Mouse (Mus musculus) hindbrain, embryonic 15.5 days (tissue): ENCODE data around the gene Ttc29. TPM values are rescaled to one million over a fixed set of nuclear protein-coding genes. Genes with fewer than 3 reads are reported as not detected.

ENCODE experiments used
- ATAC-seq: fragments of 200-750 bp; cut with Nextera tagmentation; 2 replicates; pipeline ENCODE4 v1.8.0; 2017; ENCODE audit warnings: low read depth, moderate number of reproducible peaks, moderate TSS enrichment; ENCODE audit not compliant: low FRiP score
- H3K27ac ChIP-seq: fragments of 300-500 bp; sonication (generic); replicated peaks from 2 replicates; pipeline ENCODE4 v1.5.1; 2015; ENCODE audit warnings: mild to moderate bottlenecking, inconsistent platforms
- H3K27me3 ChIP-seq: fragments of 300-500 bp; sonication (generic); 2 replicates; pipeline ENCODE4 v1.6.1; 2015; ENCODE audit warnings: control low read depth, inconsistent platforms
- H3K36me3 ChIP-seq: fragments of 300-500 bp; sonication (generic); 2 replicates; pipeline ENCODE4 v1.6.1; 2015; ENCODE audit warnings: control low read depth, inconsistent platforms
- H3K4me1 ChIP-seq: fragments of 300-500 bp; sonication (generic); replicated peaks from 2 replicates; pipeline ENCODE4 v1.6.1; 2015; ENCODE audit warnings: control low read depth, inconsistent platforms
- H3K4me2 ChIP-seq: fragments of 300-500 bp; sonication (generic); 2 replicates; pipeline ENCODE4 v1.6.1; 2015; ENCODE audit warnings: moderate library complexity, mild to moderate bottlenecking, inconsistent platforms
- H3K4me3 ChIP-seq: fragments of 300-500 bp; sonication (generic); 2 replicates; pipeline ENCODE4 v1.5.1; 2015; ENCODE audit warnings: mild to moderate bottlenecking, inconsistent platforms
- H3K9ac ChIP-seq: fragments of 300-500 bp; sonication (generic); 2 replicates; pipeline ENCODE4 v1.6.1; 2015; ENCODE audit warnings: inconsistent platforms
- H3K9me3 ChIP-seq: fragments of 300-500 bp; sonication (generic); 2 replicates; pipeline ENCODE4 v1.6.1; 2016; ENCODE audit warnings: control low read depth, inconsistent platforms
- WGBS: fragments of 180-500 bp; shearing (Covaris S2); methylation state at CpG from one replicate; pipeline ENCODE4 v1.1.7; 2015; 5-methylcytosine and 5-hydroxymethylcytosine counted together
- polyA plus RNA-seq: library from polyadenylated mRNA; unstranded; fragments of >200 nt; fragmentation: Nextera tagmentation; extraction: Ambion mirVana; gene quantifications from 2 replicates; pipeline ENCODE4 v1.2.1, GENCODE M21; 2015

The Ttc29 gene
- polyA plus RNA-seq = 0.31 and 1.2 TPM in 2 replicates

DNA sequence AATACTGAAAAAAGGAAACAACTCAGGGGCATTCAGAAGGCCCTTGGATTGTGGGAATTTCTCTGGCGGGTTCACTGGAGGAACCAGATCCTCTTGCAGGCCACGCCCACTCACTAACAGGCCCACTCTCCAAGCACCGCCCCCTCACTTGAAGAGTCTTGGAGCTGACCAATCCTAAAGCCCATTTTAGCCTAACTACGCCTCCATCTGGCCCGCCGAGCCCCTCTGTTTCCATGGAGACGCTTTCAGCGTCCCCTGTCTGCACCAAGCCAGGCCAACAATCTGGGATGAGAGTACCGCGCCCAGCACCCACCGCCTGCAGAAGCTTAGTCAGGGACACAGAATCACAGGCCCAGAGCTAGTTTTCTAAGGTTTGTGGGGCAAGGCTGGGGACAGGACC lies at the start of gene Ttc29:
Gene Ttc29, plus strand, starts transcription at position 224 of the 400 bp plus-strand sequence.
- Histone ChIP-seq H3K9ac (no peak within 1 kb of the TSS), H3K4me1 (0 out of 2 replicates have a peak, but pooled peaks cover 5% of the 10 kb centered on the region), H3K4me3 (no peak within 1 kb of the TSS), H3K27ac (no peak within 1 kb of the TSS), H3K36me3 (no peaks in the 10 kb centered on the region), H3K27me3 (no peaks in the 10 kb centered on the region), H3K9me3 (no peaks in the 10 kb centered on the region), H3K4me2 (peak within 1 kb of the TSS; percentile 28)
- 2% methylated on average over 11 of the region's 11 CpGs for WGBS
- ATAC-seq = peak; percentile 90

DNA sequence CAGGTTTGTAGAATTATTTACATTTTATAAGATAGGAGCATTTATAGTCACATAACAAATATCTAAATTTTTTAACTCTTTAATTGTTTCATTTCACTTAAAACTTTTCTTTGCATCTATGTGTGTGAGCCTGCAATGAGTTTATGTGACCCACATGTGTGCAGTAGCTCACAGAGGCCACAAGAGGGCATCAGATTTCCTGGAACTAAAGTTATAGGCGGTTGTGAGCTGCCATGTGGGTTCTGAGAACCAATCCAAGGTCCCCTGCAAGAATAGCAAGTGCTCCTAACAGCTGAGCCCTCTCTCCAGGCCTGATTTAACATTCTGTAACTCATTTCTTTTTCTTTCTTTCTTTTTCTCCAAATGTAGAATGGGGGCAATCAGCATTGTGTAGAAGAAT lies 41.7 kb upstream of the Ttc29 start:
- Histone ChIP-seq H3K4me2 (no peak overlapping the region), H3K36me3 (no peaks in the 10 kb centered on the region), H3K4me1 (no peaks in the 10 kb centered on the region), H3K9ac (no peak overlapping the region), H3K9me3 (no peaks in the 10 kb centered on the region), H3K4me3 (no peak overlapping the region), H3K27ac (no peak overlapping the region), H3K27me3 (no peaks in the 10 kb centered on the region)
- no peak for ATAC-seq
- 80% methylated on average over 1 of the region's 1 CpGs for WGBS

DNA sequence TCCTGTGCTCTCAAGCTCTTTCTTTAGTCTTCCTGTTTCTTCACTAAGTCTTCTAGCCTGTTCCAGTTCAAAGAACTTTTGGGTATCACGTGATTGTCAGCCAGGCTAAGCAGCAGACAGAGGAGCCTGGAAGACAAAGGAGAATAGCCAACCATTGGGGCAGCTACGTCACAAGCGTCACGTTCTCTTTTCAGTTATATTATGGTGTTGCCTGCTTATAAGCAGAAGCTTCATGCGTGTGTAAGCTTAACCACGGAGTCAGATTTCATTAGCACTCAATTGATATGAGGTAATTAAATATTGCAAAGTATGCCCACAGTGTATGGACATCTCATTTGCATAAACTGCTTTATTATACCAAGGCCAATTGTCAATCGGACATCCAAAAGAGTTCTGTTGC lies 30.4 kb upstream of the Ttc29 start:
- Histone ChIP-seq H3K27ac (no peak overlapping the region), H3K36me3 (no peaks in the 10 kb centered on the region), H3K4me2 (no peak overlapping the region), H3K4me1 (no peaks in the 10 kb centered on the region), H3K9ac (no peak overlapping the region), H3K27me3 (no peaks in the 10 kb centered on the region), H3K9me3 (no peaks in the 10 kb centered on the region), H3K4me3 (no peak overlapping the region)
- WGBS = 47% methylated on average over 7 of the region's 7 CpGs
- no peak for ATAC-seq

DNA sequence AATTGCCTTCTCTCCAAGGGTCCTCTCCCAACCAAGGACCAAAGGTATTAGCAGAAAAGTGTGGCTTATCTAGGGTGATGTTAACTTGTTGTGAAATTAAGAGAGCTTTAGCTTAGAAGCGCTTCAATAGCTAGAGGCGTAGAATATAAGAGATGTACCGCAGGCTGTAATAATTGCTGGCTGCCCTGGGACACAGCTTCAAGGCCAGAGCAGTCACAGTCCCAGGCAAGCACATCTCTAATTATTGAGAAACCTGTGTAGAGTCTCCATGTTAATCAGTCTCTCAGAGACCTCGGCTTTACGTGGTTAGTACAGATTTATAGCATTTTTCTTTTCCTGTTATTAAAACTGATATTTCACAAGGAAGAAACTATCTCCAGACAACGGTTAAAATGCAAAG lies 29.7 kb upstream of the Ttc29 start:
- no peaks in the 10 kb centered on the region for H3K9me3 ChIP-seq
- 83% methylated on average over 6 of the region's 6 CpGs for WGBS
- no peaks in the 10 kb centered on the region for H3K27me3 ChIP-seq
- H3K4me2 ChIP-seq = no peak overlapping the region
- no peaks in the 10 kb centered on the region for H3K36me3 ChIP-seq
- H3K4me3 ChIP-seq = no peak overlapping the region
- H3K9ac ChIP-seq = no peak overlapping the region
- ATAC-seq = no peak
- no peaks in the 10 kb centered on the region for H3K4me1 ChIP-seq
- H3K27ac ChIP-seq = no peak overlapping the region

DNA sequence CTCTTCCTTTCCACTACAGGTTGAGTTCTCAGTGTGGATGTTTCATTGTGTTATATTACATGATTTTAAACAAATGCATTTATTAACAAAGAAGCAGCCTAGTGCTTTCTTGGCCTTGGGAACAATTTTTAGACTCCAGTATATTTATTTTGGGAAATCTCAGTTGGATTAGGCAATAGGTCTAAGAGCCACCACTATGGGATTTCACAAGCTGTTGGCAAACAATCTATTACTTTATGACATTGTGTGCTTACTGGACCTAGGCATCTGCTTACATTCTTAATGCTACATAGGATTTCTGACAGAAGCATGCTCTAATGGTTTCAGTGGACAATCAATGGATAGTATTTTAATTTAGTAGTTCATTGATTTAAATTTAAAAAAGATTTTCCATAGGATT lies 26.0 kb upstream of the Ttc29 start:
- Histone ChIP-seq H3K27me3 (no peaks in the 10 kb centered on the region), H3K36me3 (no peaks in the 10 kb centered on the region), H3K9me3 (no peaks in the 10 kb centered on the region), H3K4me3 (no peak overlapping the region), H3K27ac (no peak overlapping the region), H3K9ac (no peak overlapping the region), H3K4me1 (no peaks in the 10 kb centered on the region), H3K4me2 (no peak overlapping the region)
- ATAC-seq = no peak

DNA sequence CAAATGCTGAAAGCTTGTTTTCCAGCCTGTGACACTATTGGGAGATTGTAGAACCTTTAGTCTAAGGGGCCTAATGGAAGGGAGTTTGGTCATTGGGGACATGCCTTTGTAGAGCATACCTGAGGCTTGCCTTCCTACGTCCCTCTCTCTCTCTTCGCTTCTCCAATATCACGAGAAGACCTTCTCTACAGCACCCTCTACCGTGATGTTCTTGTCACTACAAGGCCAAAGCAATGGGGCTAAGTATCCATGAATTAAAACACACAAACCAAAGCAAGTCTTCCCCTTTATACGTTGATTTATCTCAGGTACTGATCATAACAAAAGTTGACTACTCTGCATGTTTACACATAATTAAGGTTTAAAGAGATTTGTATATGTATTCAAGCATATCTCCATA lies 8.9 kb upstream of the Ttc29 start:
- no peak overlapping the region for H3K27ac ChIP-seq
- H3K4me3 ChIP-seq = no peak overlapping the region
- H3K36me3 ChIP-seq = no peaks in the 10 kb centered on the region
- H3K27me3 ChIP-seq = no peaks in the 10 kb centered on the region
- H3K4me1 ChIP-seq = no peaks in the 10 kb centered on the region
- H3K4me2 ChIP-seq = no peak overlapping the region
- ATAC-seq = no peak
- H3K9ac ChIP-seq = no peak overlapping the region
- 46% methylated on average over 5 of the region's 5 CpGs for WGBS
- no peaks in the 10 kb centered on the region for H3K9me3 ChIP-seq

DNA sequence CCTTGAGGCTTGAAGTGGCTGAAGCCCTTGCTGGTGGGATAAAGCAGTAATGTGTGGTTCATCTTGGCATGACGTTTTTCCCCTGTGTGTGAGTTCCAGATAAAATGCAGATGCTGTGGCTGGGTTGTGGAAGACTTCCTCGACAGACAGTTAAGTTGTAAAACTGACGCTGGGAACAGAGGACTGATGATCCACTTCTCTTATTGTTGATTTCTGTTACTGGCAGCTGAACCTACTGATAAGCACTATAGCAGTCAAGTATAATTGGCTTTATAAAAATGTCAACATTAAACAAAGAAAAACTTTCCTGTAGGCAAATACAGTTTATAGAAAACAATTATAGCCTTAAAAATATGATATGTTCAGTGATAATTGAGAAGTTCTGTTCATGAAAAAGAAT lies 2.7 kb upstream of the Ttc29 start:
- H3K27ac ChIP-seq = no peak overlapping the region
- no peak for ATAC-seq
- no peaks in the 10 kb centered on the region for H3K36me3 ChIP-seq
- WGBS = 81% methylated on average over 3 of the region's 3 CpGs
- 0 out of 2 replicates have a peak, but pooled peaks cover 5% of the 10 kb centered on the region for H3K4me1 ChIP-seq
- no peaks in the 10 kb centered on the region for H3K9me3 ChIP-seq
- H3K9ac ChIP-seq = no peak overlapping the region
- no peaks in the 10 kb centered on the region for H3K27me3 ChIP-seq
- H3K4me3 ChIP-seq = no peak overlapping the region
- no peak overlapping the region for H3K4me2 ChIP-seq

DNA sequence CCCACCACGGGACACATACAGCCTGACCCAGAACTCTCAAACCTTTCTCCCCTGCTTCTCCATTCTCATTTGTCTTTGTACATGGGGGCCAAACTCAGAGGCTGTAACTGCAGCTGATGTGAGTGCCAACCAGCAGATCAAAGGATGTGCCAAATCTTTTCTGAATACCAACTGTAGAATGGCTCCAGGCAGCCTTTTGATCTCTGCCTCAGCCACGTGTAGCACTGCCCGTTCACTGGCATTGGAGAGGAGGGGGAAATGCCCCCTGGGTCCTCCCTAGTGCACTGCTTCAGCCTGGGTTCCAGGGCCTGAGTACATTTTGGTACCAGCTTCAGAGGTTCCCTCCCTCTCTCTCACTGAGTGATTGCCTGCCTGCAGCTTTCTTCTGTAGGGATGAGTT lies 1.5 kb downstream of the Ttc29 start:
- H3K36me3 ChIP-seq = no peaks in the 10 kb centered on the region
- WGBS = 22% methylated on average over 3 of the region's 3 CpGs
- no peak overlapping the region for H3K4me2 ChIP-seq
- no peaks in the 10 kb centered on the region for H3K27me3 ChIP-seq
- H3K4me1 ChIP-seq = 0 out of 2 replicates have a peak, but pooled peaks cover 5% of the 10 kb centered on the region
- H3K27ac ChIP-seq = no peak overlapping the region
- H3K9me3 ChIP-seq = no peaks in the 10 kb centered on the region
- no peak overlapping the region for H3K9ac ChIP-seq
- ATAC-seq = peak; percentile 56; the same call in 1 of the 2 replicates
- H3K4me3 ChIP-seq = no peak overlapping the region

DNA sequence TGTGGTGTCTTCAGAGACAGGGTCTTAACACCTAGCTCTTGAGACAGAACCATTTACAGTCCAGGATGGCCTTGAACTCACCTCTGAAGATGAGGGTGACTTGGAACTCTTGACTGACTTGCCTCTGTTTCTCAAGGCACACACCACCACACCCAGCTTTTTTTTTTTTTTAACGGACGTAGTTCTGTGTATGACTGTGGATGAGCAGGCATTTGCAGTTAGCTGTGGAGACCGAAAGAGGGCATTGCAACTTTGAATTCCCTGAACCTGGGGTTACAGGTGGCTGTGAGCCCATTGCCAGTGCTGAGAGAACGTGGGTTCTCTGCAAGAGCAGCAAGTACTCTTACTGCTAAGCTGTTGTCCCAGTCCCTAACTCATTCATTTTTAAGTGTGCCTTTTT lies 13.0 kb downstream of the Ttc29 start:
- ATAC-seq = no peak
- no peak overlapping the region for H3K4me3 ChIP-seq
- no peak overlapping the region for H3K9ac ChIP-seq
- no peaks in the 10 kb centered on the region for H3K9me3 ChIP-seq
- no peaks in the 10 kb centered on the region for H3K36me3 ChIP-seq
- no peak overlapping the region for H3K27ac ChIP-seq
- H3K4me1 ChIP-seq = no peaks in the 10 kb centered on the region
- no peaks in the 10 kb centered on the region for H3K27me3 ChIP-seq
- WGBS = 82% methylated on average over 4 of the region's 4 CpGs
- no peak overlapping the region for H3K4me2 ChIP-seq

DNA sequence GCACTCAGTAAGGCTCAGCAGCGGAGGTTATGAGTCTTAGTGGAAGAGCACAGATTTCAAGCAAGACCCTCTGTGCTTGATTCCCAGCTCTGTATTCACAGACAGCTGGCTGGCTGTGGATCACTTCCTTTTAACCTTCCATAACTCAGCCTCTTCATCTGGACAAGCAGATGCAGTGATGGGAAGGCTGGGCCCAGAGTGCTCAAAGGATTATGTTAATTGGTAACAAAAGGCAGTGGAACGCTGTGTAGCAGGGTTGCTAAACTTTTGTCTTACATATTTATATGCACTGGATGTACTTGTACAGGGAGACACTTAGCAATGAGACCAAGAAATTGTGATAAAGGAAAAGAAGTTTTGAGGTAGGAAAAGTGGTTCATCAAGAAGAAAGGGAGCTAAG lies 17.6 kb downstream of the Ttc29 start:
- no peak overlapping the region for H3K9ac ChIP-seq
- no peaks in the 10 kb centered on the region for H3K36me3 ChIP-seq
- no peaks in the 10 kb centered on the region for H3K27me3 ChIP-seq
- no peak overlapping the region for H3K4me2 ChIP-seq
- H3K4me3 ChIP-seq = no peak overlapping the region
- no peak overlapping the region for H3K27ac ChIP-seq
- H3K4me1 ChIP-seq = peaks cover 9% of the 10 kb centered on the region; the same call in 1 of the 2 replicates
- H3K9me3 ChIP-seq = no peaks in the 10 kb centered on the region
- no peak for ATAC-seq
- 49% methylated on average over 2 of the region's 2 CpGs for WGBS

DNA sequence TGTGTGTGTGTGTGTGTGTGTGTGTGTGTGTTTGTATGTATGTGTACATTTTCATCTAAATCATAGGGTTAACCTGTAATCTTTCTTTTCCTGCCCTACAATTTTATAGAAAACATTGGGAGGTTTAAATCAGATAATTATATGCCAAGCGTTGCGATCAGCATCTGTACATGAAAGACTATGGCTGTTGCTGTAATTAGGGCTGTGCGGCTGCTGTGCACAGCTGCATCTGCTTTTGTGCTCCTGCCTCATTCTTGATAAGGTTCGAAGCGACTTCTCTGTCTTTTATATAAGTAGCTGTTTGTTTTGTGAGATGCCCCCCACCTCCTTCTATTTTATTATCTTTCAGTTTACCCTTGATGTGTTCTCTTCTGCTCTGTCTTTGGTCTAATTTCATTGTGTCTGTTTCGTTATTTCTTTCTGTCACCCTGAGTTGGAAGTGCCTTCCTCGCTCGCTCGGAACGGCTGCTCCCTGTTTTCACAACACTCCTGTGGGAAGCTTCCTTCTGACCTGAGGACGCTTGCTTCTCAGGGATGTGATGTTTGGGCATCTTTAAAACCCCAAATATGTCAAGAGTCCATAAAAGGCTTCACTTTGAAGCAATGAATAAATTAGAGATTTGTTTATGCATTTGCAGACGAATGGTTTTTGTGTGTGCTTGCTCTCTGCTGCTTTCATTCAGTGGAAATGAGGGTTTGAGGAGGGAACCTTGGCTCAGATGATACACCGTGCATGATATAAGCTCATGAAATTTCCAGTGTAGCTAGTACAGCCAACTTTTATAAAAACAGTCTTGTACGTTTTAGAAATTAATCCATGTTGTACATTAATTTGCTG lies 20.0 kb downstream of the Ttc29 start:
- Histone ChIP-seq H3K9me3 (no peaks in the 10 kb centered on the region), H3K9ac (no peak overlapping the region), H3K4me1 (peaks cover 9% of the 10 kb centered on the region; the same call in 1 of the 2 replicates), H3K4me2 (peak overlapping the region; percentile 39), H3K36me3 (no peaks in the 10 kb centered on the region), H3K27me3 (no peaks in the 10 kb centered on the region), H3K27ac (no peak overlapping the region), H3K4me3 (peak overlapping the region; percentile 12; the same call in 1 of the 2 replicates)
- 31% methylated on average over 14 of the region's 14 CpGs for WGBS
- no peak for ATAC-seq

DNA sequence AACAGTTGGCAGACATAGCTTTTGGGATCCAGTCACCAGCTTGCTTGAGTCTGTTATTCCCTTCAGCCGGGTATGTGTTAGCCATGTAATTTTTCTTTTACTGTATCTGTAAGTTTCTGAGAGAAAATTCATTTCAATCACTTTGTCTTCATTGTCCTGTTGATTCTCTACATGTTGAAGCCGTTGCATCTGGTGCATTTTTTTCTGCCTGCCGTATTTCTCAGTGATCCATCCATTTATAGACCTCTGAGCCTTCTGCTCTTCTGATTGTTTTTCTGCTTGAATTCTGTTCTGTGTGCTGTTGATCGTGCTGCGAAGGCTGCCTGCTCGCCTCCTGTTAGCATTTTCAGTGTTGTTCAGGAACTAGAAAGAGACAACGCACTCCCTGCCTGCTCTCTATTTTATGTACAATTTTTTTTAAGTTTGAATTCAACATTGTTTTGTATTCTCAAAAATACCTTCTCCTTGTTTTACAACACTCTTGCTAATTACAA lies 20.7 kb downstream of the Ttc29 start:
- WGBS = 62% methylated on average over 7 of the region's 7 CpGs
- no peak overlapping the region for H3K9ac ChIP-seq
- H3K4me2 ChIP-seq = peak overlapping the region; percentile 39; the same call in 1 of the 2 replicates
- H3K4me3 ChIP-seq = no peak overlapping the region
- H3K27ac ChIP-seq = no peak overlapping the region
- H3K9me3 ChIP-seq = no peaks in the 10 kb centered on the region
- H3K27me3 ChIP-seq = no peaks in the 10 kb centered on the region
- ATAC-seq = no peak
- peaks cover 9% of the 10 kb centered on the region; the same call in 1 of the 2 replicates for H3K4me1 ChIP-seq
- H3K36me3 ChIP-seq = no peaks in the 10 kb centered on the region
